Mouse (Mus musculus) lung, postnatal 0 days (tissue): ENCODE data around the gene Agpat3. TPM values are rescaled to one million over a fixed set of nuclear protein-coding genes. Genes with fewer than 3 reads are reported as not detected.
A peak's percentile ranks its signal among the peaks of the same experiment; 100 is the strongest.

ENCODE experiments used
- ATAC-seq: fragments of 200-750 bp; cut with Nextera tagmentation; 2 replicates; pipeline ENCODE4 v1.8.0; 2017; ENCODE audit warnings: moderate library complexity
- DNase-seq: peaks from one replicate; pipeline ENCODE4 v3.0.0-alpha.2; 2016; ENCODE audit warnings: low spot score
- H3K27ac ChIP-seq: fragments of 300-500 bp; sonication (generic); 2 replicates; pipeline ENCODE4 v1.5.1; 2014; ENCODE audit warnings: antibody characterized with exemption, mild to moderate bottlenecking, low read length, mixed read lengths
- H3K27me3 ChIP-seq: fragments of 300-500 bp; sonication (generic); replicated peaks from 2 replicates; pipeline ENCODE4 v1.6.1; 2014; ENCODE audit warnings: low read length, mixed read lengths; ENCODE audit not compliant: insufficient read depth
- H3K36me3 ChIP-seq: fragments of 300-500 bp; sonication (generic); 2 replicates; pipeline ENCODE4 v1.6.1; 2014; ENCODE audit warnings: low read length, mixed read lengths; ENCODE audit not compliant: insufficient read depth
- H3K4me1 ChIP-seq: fragments of 300-500 bp; sonication (generic); 2 replicates; pipeline ENCODE4 v1.6.1; 2014; ENCODE audit warnings: antibody characterized with exemption, low read depth, low read length, mixed read lengths; ENCODE audit not compliant: insufficient read depth
- H3K4me2 ChIP-seq: fragments of 300-500 bp; sonication (generic); replicated peaks from 2 replicates; pipeline ENCODE4 v1.6.1; 2014; ENCODE audit warnings: low read depth, mild to moderate bottlenecking, low read length, moderate library complexity, mixed read lengths
- H3K4me3 ChIP-seq: fragments of 300-500 bp; sonication (generic); 2 replicates; pipeline ENCODE4 v1.5.1; 2014; ENCODE audit warnings: low read depth, low read length
- H3K9ac ChIP-seq: fragments of 300-500 bp; sonication (generic); replicated peaks from 2 replicates; pipeline ENCODE4 v1.6.1; 2014; ENCODE audit warnings: low read depth, mild to moderate bottlenecking
- H3K9me3 ChIP-seq: fragments of 300-500 bp; sonication (generic); 2 replicates; pipeline ENCODE4 v1.6.1; 2016; ENCODE audit warnings: low read length, mixed read lengths
- CTCF ChIP-seq: IDR thresholded peaks from 2 replicates; pipeline ENCODE4 v1.5.1; 2016; ENCODE audit warnings: antibody characterized with exemption, mild to moderate bottlenecking
- EP300 ChIP-seq: IDR thresholded peaks from 2 replicates; pipeline ENCODE4 v1.6.1; 2016; ENCODE audit warnings: antibody characterized with exemption, mild to moderate bottlenecking, control low read depth
- WGBS: fragments of 180-500 bp; shearing (Covaris S2); extraction: QIAGEN DNeasy Blood & Tissue Kit; methylation state at CpG from one replicate; pipeline ENCODE4 v1.1.7; 2014; 5-methylcytosine and 5-hydroxymethylcytosine counted together
- polyA plus RNA-seq: library from polyadenylated mRNA; unstranded; fragments of >200 nt; fragmentation: Nextera tagmentation; extraction: Ambion mirVana; gene quantifications from 2 replicates; pipeline ENCODE4 v1.2.1, GENCODE M21; 2015

The Agpat3 gene
- polyA plus RNA-seq, 1 experiment from 2014 or later = 129 TPM

- DNase-seq (peak; percentile 41), ATAC-seq (no peak)
- TF ChIP-seq CTCF (no peak), EP300 (no peak)
- H3K4me1 ChIP-seq = no peaks in the 10 kb centered on the region
- no peaks in the 10 kb centered on the region for H3K27me3 ChIP-seq
- 69% methylated on average over 27 of the region's 27 CpGs for WGBS
- no peaks in the 10 kb centered on the region for H3K36me3 ChIP-seq
- no peaks in the 10 kb centered on the region for H3K9me3 ChIP-seq
- no peak overlapping the region for H3K9ac ChIP-seq
- 0 out of 2 replicates have a peak overlapping the region, but pooled peaks have one; percentile 17 for H3K27ac ChIP-seq
- H3K4me3 ChIP-seq = no peak overlapping the region
- H3K4me2 ChIP-seq = no peak overlapping the region
Measured at GRCm38 (mm10) chr10:78372681-78373668, 20.7 kb upstream of the Agpat3 start.

- H3K36me3 ChIP-seq = no peaks in the 10 kb centered on the region
- peaks cover 3% of the 10 kb centered on the region; the same call in 1 of the 2 replicates for H3K4me1 ChIP-seq
- peak; percentile 97 for ATAC-seq
- peak overlapping the region; percentile 14; the same call in 1 of the 2 replicates for H3K27ac ChIP-seq
- H3K9ac ChIP-seq = no peak overlapping the region
- no peak overlapping the region for H3K4me2 ChIP-seq
- H3K4me3 ChIP-seq = no peak overlapping the region
- H3K9me3 ChIP-seq = no peaks in the 10 kb centered on the region
- 59% methylated on average over 6 of the region's 6 CpGs for WGBS
- DNase-seq = peak; percentile 91
- H3K27me3 ChIP-seq = no peaks in the 10 kb centered on the region
- TF ChIP-seq CTCF (no peak), EP300 (peak; percentile 76)
Measured at GRCm38 (mm10) chr10:78371746-78372145, 19.5 kb upstream of the Agpat3 start.

GRCm38 (mm10) chr10:78367586-78367985 lies 15.3 kb upstream of the Agpat3 start:
- H3K27ac ChIP-seq = no peak overlapping the region
- 38% methylated on average over 4 of the region's 4 CpGs for WGBS
- no peak overlapping the region for H3K4me2 ChIP-seq
- no peaks in the 10 kb centered on the region for H3K9me3 ChIP-seq
- H3K4me3 ChIP-seq = no peak overlapping the region
- no peaks in the 10 kb centered on the region for H3K27me3 ChIP-seq
- TF ChIP-seq EP300 (no peak), CTCF (no peak)
- no peak overlapping the region for H3K9ac ChIP-seq
- ATAC-seq (no peak), DNase-seq (no peak)
- no peaks in the 10 kb centered on the region for H3K36me3 ChIP-seq
- H3K4me1 ChIP-seq = peaks cover 6% of the 10 kb centered on the region; the same call in 1 of the 2 replicates

- H3K4me3 ChIP-seq = no peak overlapping the region
- 31% methylated on average over 9 of the region's 9 CpGs for WGBS
- no peak for TF ChIP-seq CTCF
- no peak for TF ChIP-seq EP300
- H3K9ac ChIP-seq = no peak overlapping the region
- H3K27ac ChIP-seq = peak overlapping the region; percentile 52; the same call in 1 of the 2 replicates
- DNase-seq (no peak), ATAC-seq (no peak)
- peaks cover 6% of the 10 kb centered on the region; the same call in 1 of the 2 replicates for H3K4me1 ChIP-seq
- no peaks in the 10 kb centered on the region for H3K36me3 ChIP-seq
- H3K27me3 ChIP-seq = no peaks in the 10 kb centered on the region
- H3K9me3 ChIP-seq = no peaks in the 10 kb centered on the region
- no peak overlapping the region for H3K4me2 ChIP-seq
Measured at GRCm38 (mm10) chr10:78366851-78367312, 14.6 kb upstream of the Agpat3 start.

GRCm38 (mm10) chr10:78366195-78366834 lies 14.0 kb upstream of the Agpat3 start:
- no peak overlapping the region for H3K9ac ChIP-seq

GRCm38 (mm10) chr10:78365555-78365954 lies 13.3 kb upstream of the Agpat3 start:
- WGBS = 67% methylated on average over 6 of the region's 6 CpGs
- no peaks in the 10 kb centered on the region for H3K36me3 ChIP-seq
- TF ChIP-seq CTCF (no peak), EP300 (no peak)
- H3K27me3 ChIP-seq = no peaks in the 10 kb centered on the region
- no peak overlapping the region for H3K9ac ChIP-seq
- peaks cover 6% of the 10 kb centered on the region; the same call in 1 of the 2 replicates for H3K4me1 ChIP-seq
- no peak overlapping the region for H3K27ac ChIP-seq
- no peak for ATAC-seq
- no peak overlapping the region for H3K4me3 ChIP-seq
- H3K9me3 ChIP-seq = no peaks in the 10 kb centered on the region
- no peak overlapping the region for H3K4me2 ChIP-seq
- DNase-seq = no peak

More at GRCm38 (mm10) chr10:78366195-78366834, 14.0 kb upstream of the Agpat3 start:
- Histone ChIP-seq H3K27me3 (no peaks in the 10 kb centered on the region), H3K36me3 (no peaks in the 10 kb centered on the region), H3K9me3 (no peaks in the 10 kb centered on the region), H3K27ac (peak overlapping the region; percentile 52; the same call in 1 of the 2 replicates), H3K4me3 (no peak overlapping the region), H3K4me2 (no peak overlapping the region), H3K4me1 (peaks cover 6% of the 10 kb centered on the region; the same call in 1 of the 2 replicates)
- no peak for TF ChIP-seq CTCF
- peak; percentile 50 for TF ChIP-seq EP300
- ATAC-seq (peak; percentile 55; the same call in 1 of the 2 replicates), DNase-seq (peak; percentile 44)
- WGBS = 32% methylated on average over 5 of the region's 5 CpGs
